Mouse (Mus musculus) hematopoietic stem cell, adult 5-6 weeks (primary cell): Measurements from ENCODE around the gene Ppp1r14d. TPM values are rescaled to one million over a fixed set of nuclear protein-coding genes. Genes with fewer than 3 reads are reported as not detected.
A peak's percentile ranks its signal among the peaks of the same experiment; 100 is the strongest.

ENCODE experiments used
- ATAC-seq, 2 experiments: fragments of 125-278 bp in 1 of 2; replicated peaks in 1 of 2; 2 replicates each; pipeline ENCODE4 v1.8.0; 2016 to 2017; ENCODE audit warnings: inconsistent platforms in 2 of 2, mild to moderate bottlenecking in 2 of 2, moderate number of reproducible peaks in 2 of 2, low read depth in 1 of 2, moderate TSS enrichment in 1 of 2; ENCODE audit not compliant: low FRiP score in 2 of 2, poor library complexity in 2 of 2, severe bottlenecking in 2 of 2, insufficient read depth in 1 of 2, low TSS enrichment in 1 of 2
- total RNA-seq: library from RNA; stranded (forward); fragments of 172-1452, 232-1000 nt; gene quantifications from 2 replicates; pipeline ENCODE4 v1.2.3, GENCODE M21; 2017

The Ppp1r14d gene
- total RNA-seq, 1 experiment from 2014 or later, result not detected

GRCm38 (mm10) chr2:119240075-119240818, 10.5 kb upstream of the Ppp1r14d start:
- ATAC-seq, result peak; percentile 57 to 58; a peak in 3 of 4 replicates

GRCm38 (mm10) chr2:119238671-119239070, 9.0 kb upstream of the Ppp1r14d start:
- ATAC-seq, result no peak

DNA sequence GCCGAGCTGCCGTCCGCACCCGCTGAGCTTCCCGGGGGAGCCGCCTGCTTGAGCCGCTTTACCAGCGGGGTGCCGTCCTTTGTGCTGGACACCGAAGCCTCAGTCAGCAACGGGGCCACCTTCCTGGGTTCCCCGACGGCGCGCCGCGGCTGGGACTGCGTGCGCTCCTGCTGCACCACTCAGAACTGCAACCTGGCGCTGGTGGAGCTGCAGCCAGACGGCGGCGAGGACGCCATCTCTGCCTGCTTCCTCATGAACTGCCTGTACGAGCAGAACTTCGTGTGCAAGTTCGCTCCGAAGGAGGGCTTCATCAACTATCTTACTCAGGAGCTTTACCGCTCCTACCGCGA, 8.1 kb upstream of the Ppp1r14d start:
- 0 out of 4 replicates have a peak, but pooled peaks of 1 of the 2 experiments have one; percentile 46 for ATAC-seq

- ATAC-seq, result no peak
These were observed 7.6 kb upstream of the Ppp1r14d start, which contains the start of gene Spint1 for GRCm38 (mm10) chr2:119237210-119237870. Gene Spint1, plus strand, starts transcription at chr2:119237362.

DNA sequence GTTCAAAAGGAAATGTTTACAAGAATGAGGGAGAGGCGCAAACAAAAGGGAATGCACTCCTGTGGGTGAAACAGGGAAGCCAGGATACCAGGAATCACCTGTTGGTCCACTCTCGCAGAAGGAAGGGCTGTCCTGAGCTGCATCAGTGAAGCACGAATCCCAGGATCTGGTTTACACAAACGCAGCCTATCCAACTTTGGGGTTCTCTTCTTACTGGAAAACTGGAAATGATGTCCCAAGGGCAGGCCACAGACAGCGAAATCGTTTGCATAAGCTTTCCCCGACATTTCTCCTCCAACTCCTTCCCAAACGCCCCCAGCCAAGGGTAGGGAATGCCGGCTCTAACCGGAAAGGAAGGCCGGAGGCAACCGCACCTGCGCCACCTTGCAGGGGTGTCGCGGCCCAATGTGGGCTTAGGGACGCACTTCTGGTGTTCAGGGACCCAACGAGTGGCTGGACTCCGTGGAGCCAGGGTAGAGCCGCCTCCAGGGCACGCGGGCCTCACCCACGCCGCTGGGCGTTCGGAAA, 7.0 kb upstream of the Ppp1r14d start:
- ATAC-seq, result no peak

GRCm38 (mm10) chr2:119209176-119209507, 20.6 kb downstream of the Ppp1r14d start:
- peak in 1 of 2 experiments; percentile 9; a peak in 1 of 4 replicates for ATAC-seq

GRCm38 (mm10) chr2:119208344-119209175, 21.1 kb downstream of the Ppp1r14d start, which contains the start of the genes Zfyve19 and Dnajc17:
Gene Zfyve19, plus strand, starts transcription at chr2:119208617.
Gene Dnajc17, minus strand, starts transcription at chr2:119208795.
- ATAC-seq, result peak; percentile 98 to 99

DNA sequence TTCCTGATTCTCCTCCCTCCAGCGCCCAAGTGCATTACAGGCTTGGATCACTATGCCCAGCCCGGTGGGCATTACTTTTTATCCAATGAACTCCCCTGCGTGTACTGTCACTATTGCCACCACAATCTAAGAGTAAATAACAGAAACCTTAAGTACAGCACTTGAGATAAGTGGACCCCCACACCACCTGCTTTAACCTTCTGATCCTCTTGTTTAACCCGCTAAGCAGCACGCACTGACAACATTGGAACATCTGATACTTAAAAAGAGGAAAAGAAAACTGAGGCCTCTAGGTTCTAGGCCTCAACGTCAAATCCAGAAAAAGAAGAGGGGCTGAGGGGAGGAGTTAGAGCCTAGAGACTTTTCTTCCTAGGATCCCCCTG, 21.8 kb downstream of the Ppp1r14d start:
- ATAC-seq, result peak; percentile 1; a peak in 1 of 4 replicates

GRCm38 (mm10) chr2:119203871-119204460, 25.7 kb downstream of the Ppp1r14d start:
- ATAC-seq, result no peak

- ATAC-seq, result no peak
These were observed 26.7 kb downstream of the Ppp1r14d start for GRCm38 (mm10) chr2:119202914-119203453.

DNA sequence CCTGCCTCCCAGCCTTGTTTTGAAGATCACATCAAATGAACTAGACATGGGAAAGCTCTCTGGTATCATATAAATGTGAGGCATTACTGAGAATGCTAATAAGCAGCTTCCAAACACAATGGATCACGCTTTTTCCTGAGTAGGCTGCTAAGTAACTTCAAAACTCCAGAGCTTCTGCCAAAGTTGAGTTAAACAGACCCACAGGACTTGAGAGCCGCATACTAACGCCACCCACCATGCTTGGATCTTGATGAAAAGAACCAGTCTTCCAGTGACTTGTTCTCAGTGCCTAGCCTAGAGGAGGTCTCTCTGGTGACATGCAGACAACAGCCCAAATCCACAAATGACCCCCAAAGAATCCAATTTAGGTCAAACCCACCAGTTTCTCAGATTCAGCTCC, 30.8 kb downstream of the Ppp1r14d start:
- no peak for ATAC-seq

- ATAC-seq, result no peak
These were observed 31.7 kb downstream of the Ppp1r14d start for GRCm38 (mm10) chr2:119198049-119198448.

GRCm38 (mm10) chr2:119197493-119197892, 32.2 kb downstream of the Ppp1r14d start:
- no peak for ATAC-seq

DNA sequence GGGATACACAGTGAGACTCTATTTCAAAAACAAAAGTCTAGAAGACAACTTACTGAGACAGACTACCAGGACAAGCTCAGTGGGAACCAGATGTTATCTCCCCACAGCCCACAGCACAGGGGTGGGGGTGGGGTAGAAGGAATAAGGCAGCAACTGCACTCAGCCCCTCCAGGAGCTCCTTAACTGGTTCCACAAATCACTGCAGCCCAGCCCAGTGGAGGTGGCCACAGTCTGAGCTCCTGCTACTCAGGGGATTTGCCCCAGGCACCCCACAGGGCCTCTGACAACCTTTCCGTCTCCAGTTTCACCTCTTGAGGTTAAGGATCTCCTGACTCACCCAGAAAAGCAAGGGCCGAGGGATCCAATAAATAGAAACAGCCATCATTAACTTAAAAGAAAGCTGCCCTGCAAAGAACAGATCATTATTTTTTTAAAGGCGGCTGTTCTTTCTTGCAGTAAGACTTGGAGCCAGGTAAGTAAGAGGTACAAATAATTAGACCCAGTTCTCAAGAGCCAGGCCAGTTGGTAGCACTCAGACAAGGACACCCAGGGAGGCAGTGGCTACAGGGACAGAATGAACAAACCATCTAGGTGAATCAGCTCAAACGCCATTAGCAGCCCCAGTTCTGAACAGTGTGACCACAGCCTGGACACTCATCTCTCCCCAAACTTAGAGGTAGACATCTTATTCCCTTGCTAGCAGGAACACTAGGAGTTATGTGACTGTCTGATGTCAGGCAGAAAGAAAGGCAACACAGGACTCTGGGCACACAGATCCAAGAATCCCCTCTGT, 33.2 kb downstream of the Ppp1r14d start:
- ATAC-seq, result no peak

DNA sequence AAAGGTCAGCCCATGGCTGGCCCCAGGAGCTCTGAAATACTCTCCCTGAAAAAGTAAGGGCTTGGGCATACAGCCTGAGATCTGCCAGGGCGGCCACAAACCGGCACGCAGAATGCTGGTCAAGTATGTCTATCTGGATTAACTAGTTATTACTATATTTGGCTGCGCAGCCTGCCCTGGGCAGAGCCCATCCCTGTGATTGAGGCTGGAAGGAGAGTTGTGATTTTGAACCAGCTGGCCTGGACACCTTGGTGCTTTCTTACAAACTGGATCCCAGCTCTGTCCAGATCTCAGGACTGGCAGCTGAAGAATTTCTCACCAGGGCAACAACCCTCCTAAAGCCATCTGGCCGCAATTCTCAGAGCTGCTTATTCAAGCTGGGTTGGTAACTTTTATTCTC, 35.6 kb downstream of the Ppp1r14d start:
- no peak for ATAC-seq

DNA sequence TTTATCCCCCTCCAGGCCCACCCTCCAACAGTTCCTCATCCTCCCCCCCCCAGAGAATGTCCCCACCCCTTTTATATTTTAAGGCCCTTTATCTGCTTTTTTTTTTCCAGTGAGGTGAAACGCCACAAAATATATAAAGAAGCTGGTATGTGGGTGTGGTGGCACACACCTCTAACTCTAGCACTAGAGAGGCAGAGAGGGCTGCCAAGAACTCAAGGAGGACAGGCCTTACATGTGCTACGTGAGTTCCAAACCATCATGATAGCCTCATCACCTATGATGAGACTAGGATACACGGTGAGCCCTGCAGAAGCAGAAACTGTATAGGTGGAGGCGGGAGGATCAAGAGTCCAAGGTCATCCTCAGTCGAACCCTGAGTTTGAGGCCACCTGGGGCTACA, 38.7 kb downstream of the Ppp1r14d start:
- no peak for ATAC-seq
